Mouse (Mus musculus) brain, embryonic 14.5 days (tissue): ENCODE data around the gene Nkx2-1. TPM values are rescaled to one million over a fixed set of nuclear protein-coding genes. Genes with fewer than 3 reads are reported as not detected.

Experiments
- DNase-seq: peaks from one replicate; pipeline ENCODE4 v3.0.0-alpha.2; 2011; ENCODE audit warnings: low read depth
- CTCF ChIP-seq: fragments of 200-500 bp; IDR thresholded peaks from 2 replicates; pipeline ENCODE4 v1.5.1; 2012; ENCODE audit warnings: inconsistent platforms, mild to moderate bottlenecking, moderate library complexity, borderline replicate concordance; ENCODE audit not compliant: insufficient read depth, insufficient read length; ENCODE audit errors: extremely low read depth
- POLR2A ChIP-seq: fragments of 200-500 bp; IDR thresholded peaks from 2 replicates; pipeline ENCODE4 v1.6.1; 2012; ENCODE audit warnings: mild to moderate bottlenecking, inconsistent platforms, borderline replicate concordance; ENCODE audit not compliant: poor library complexity, insufficient read depth, insufficient read length, severe bottlenecking; ENCODE audit errors: extremely low read depth
- polyA plus RNA-seq: library from polyadenylated mRNA; depleted of rRNA; stranded (reverse); fragments of >200 nt; gene quantifications from 2 replicates; pipeline ENCODE4 v1.2.3, GENCODE M21; 2012; rRNA removed

The Nkx2-1 gene
- polyA plus RNA-seq, 1 experiment: 29.4 TPM

GRCm38 (mm10) chr12:56519071-56519737, 17.5 kb downstream of the Nkx2-1 start:
- no peak for TF ChIP-seq CTCF
- TF ChIP-seq POLR2A: no peak
- peak; percentile 19 for DNase-seq

GRCm38 (mm10) chr12:56518221-56518620, 18.5 kb downstream of the Nkx2-1 start:
- TF ChIP-seq CTCF (no peak), POLR2A (no peak)
- peak; percentile 35 for DNase-seq

- DNase-seq: no peak
- TF ChIP-seq CTCF (no peak), POLR2A (no peak)
These were observed 21.9 kb downstream of the Nkx2-1 start for GRCm38 (mm10) chr12:56514831-56515230.

GRCm38 (mm10) chr12:56508413-56508812, 28.3 kb downstream of the Nkx2-1 start:
- DNase-seq: peak; percentile 63
- TF ChIP-seq CTCF (no peak), POLR2A (no peak)

GRCm38 (mm10) chr12:56487046-56487445, 49.7 kb downstream of the Nkx2-1 start:
- TF ChIP-seq POLR2A: no peak
- TF ChIP-seq CTCF: no peak
- no peak for DNase-seq

GRCm38 (mm10) chr12:56482606-56483005, 54.1 kb downstream of the Nkx2-1 start:
- TF ChIP-seq CTCF (no peak), POLR2A (no peak)
- peak; percentile 71 for DNase-seq

Other genes starting within 250 kb of the Nkx2-1 start
- 31.2 and 42.1 TPM in 2 replicates for gene Mbip, start 191.0 kb downstream of the Nkx2-1 start, polyA plus RNA-seq
- 0.26 and 0.29 TPM in 2 replicates for gene Nkx2-9, start 76.4 kb upstream of the Nkx2-1 start, polyA plus RNA-seq
- 0.05 and 0.10 TPM in 2 replicates for gene Pax9, start 154.9 kb upstream of the Nkx2-1 start, polyA plus RNA-seq